Mouse (Mus musculus) bone marrow macrophage, adult 2 months (primary cell): Measurements from ENCODE around the gene Reg3a. TPM values are rescaled to one million over a fixed set of nuclear protein-coding genes. Genes with fewer than 3 reads are reported as not detected.
"Not testable (repeated sequence)": the region's sequence is repeated elsewhere in the genome, so short reads cannot be mapped to it uniquely, and the experiment has no call there.

Experiments used
- H3K27ac ChIP-seq: 2 replicates; pipeline ENCODE4 v1.5.1; 2012; ENCODE audit warnings: low read depth, low read length; ENCODE audit not compliant: insufficient read depth
- H3K4me1 ChIP-seq: 2 replicates; pipeline ENCODE4 v1.6.1; 2012; ENCODE audit warnings: low read length; ENCODE audit not compliant: control insufficient read depth, insufficient read depth
- H3K4me3 ChIP-seq: 2 replicates; pipeline ENCODE4 v1.5.1; 2012; ENCODE audit warnings: mild to moderate bottlenecking, low read length, moderate library complexity; ENCODE audit not compliant: insufficient read depth
- CTCF ChIP-seq: IDR thresholded peaks from 2 replicates; pipeline ENCODE4 v1.5.1; 2012; ENCODE audit warnings: low read depth, mild to moderate bottlenecking, low read length, moderate library complexity
- POLR2A ChIP-seq: IDR thresholded peaks from 2 replicates; pipeline ENCODE4 v1.6.1; 2012; ENCODE audit warnings: mild to moderate bottlenecking, low read depth, low read length, borderline replicate concordance
- polyA plus RNA-seq: library from polyadenylated mRNA; stranded (reverse); fragments of >200 nt; gene quantifications from 2 replicates; pipeline ENCODE4 v1.2.4, GENCODE M21; 2012; ENCODE audit not compliant: missing spikeins, insufficient read depth, insufficient read length

Reg3a gene
- not detected in 2 replicates for polyA plus RNA-seq

DNA sequence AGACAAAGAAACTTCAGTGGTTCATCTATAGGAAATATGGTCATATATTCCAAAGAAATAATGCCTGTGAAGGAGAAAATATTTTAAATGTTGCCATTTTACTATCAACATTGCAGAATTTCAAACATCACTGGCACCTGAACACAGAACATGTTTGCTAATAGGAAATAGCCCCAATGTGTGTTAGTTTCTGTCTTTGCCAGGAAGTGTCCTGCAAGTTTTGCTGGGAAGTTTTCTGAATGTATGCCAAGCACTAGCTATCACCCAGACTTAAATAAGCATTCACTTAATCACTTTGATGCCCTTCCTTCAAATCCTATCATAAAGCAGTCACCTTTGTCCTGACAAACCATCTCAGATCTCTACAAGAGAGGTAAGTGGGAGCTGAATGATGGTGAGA is at the start of gene Reg3a:
Gene Reg3a (plus strand): TSS at position 301 of the 400 bp plus-strand sequence.
- TF ChIP-seq POLR2A, result no peak
- TF ChIP-seq CTCF, result no peak
- Histone ChIP-seq H3K4me3 (no peak within 1 kb of the TSS), H3K27ac (no peak within 1 kb of the TSS), H3K4me1 (no peaks in the 10 kb centered on the region)

- H3K27ac ChIP-seq, result no peak overlapping the region
- H3K4me3 ChIP-seq, result no peak overlapping the region
- no peaks in the 10 kb centered on the region for H3K4me1 ChIP-seq
- TF ChIP-seq POLR2A (no peak), CTCF (no peak)
Measured at GRCm38 (mm10) chr6:78331919-78332569, 48.5 kb upstream of the Reg3a start.

DNA sequence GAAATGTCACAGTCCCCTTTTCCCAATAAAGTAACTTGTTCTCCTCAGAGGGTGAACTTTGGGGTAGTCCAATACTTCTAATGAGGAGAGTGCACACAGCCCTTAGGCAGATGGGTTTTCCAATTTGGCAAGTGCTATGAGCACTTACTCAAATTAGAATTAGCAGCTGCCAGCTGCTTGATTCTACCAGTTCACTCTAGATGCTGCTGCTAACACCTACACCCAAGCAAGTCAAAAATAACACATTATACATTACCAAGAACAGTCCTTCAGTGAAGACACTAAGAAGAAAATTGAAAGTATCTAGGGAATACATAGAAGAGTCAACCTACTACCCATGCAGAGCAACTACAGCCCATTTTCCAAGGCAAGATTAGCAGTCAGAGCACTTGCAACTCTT is 40.2 kb upstream of the Reg3a start:
- Histone ChIP-seq H3K27ac (no peak overlapping the region), H3K4me3 (no peak overlapping the region), H3K4me1 (no peaks in the 10 kb centered on the region)
- no peak for TF ChIP-seq POLR2A
- no peak for TF ChIP-seq CTCF

DNA sequence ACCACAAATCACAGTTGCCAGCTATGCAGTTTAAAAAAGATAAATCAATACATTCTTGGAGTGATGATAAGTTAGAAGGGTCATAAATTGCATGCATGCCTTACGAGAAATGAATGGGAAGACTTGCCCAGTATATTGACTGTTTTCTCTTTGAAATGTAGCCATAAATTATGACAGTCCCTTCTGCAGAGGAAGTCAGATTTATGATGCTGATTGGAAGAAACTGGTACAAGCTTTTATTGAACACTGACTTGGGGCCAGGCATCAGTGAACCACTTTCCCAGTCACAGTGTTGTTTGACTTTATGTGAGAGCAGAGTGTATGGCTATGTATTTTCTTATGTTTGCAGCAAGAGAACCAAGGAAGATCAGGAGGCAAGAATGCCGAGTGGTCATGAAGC is 38.8 kb upstream of the Reg3a start:
- no peak overlapping the region for H3K27ac ChIP-seq
- H3K4me1 ChIP-seq, result no peaks in the 10 kb centered on the region
- TF ChIP-seq POLR2A, result no peak
- TF ChIP-seq CTCF, result no peak
- no peak overlapping the region for H3K4me3 ChIP-seq

- TF ChIP-seq CTCF (no peak), POLR2A (no peak)
- Histone ChIP-seq H3K4me1 (no peaks in the 10 kb centered on the region), H3K4me3 (no peak overlapping the region), H3K27ac (no peak overlapping the region)
Measured at GRCm38 (mm10) chr6:78361971-78362563, 18.4 kb upstream of the Reg3a start.

DNA sequence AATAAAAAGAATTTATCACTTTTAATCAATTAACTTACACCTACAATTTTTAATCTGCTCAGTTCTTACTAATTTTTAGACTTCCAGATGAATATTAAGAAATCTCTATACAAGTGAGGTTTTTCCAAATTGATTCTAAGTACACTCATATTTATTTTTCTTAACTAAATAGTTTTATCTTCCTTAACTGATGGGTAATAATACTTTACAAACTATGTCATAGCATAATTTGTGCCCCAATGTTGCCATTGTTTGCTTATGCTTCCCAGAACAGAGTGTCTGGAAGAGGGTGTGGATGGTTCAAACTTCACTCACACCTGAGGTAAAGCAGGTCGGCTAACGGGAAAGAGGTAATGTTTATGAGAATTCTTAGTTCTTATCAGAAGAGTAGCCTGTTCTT is 10.2 kb upstream of the Reg3a start, which contains the start of gene Reg3b:
Gene Reg3b (plus strand): TSS at position 301 of the 400 bp plus-strand sequence.
- TF ChIP-seq CTCF (no peak), POLR2A (no peak)

DNA sequence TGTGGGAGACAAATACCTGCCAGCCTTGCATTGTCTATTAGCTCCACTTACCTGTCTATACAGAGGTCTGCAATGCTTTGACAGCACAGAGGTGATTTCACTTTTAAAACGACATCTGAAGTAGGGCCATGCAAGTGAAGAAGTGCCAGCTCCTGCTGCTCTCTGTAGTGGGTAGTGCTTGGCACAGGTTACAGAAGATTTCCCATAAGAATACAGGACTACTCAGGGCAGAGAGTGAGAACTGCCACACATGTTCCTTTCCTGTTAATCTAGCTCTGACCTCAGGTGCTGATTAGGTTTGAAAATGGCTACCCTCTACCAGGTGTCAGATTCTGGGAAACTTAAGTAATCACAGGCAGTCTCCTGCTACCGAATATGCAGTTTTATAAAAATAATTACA is 1.7 kb upstream of the Reg3a start, which contains the start of gene Reg3d:
Gene Reg3d (minus strand): TSS at position 101 of the 400 bp plus-strand sequence.
- no peaks in the 10 kb centered on the region for H3K4me1 ChIP-seq
- no peak for TF ChIP-seq CTCF
- no peak for TF ChIP-seq POLR2A
- no peak within 1 kb of the TSS for H3K4me3 ChIP-seq
- no peak within 1 kb of the TSS for H3K27ac ChIP-seq

More for the DNA sequence above, 10.2 kb upstream of the Reg3a start, which contains the start of gene Reg3b:
- Histone ChIP-seq H3K4me1 (no peaks in the 10 kb centered on the region), H3K27ac (no peak within 1 kb of the TSS), H3K4me3 (no peak within 1 kb of the TSS)

DNA sequence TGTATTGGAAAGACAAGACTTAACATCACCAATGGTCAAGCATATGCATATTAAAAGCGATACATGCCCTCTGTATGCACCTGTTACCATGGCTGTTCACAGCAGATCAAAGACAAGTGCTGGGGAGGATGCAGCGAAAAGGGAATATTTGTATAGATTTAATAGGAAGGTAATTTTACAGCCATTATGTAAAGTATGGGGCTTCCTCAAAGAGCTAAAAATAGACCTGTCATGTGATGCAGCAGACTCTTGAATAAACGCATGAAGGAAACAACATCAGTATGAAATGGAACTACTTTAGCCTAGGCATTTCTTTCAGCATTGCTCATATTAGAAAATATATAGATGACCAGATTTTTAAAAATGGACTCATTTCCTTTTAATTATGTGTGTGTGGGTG is 5.1 kb downstream of the Reg3a start:
- H3K4me3 ChIP-seq, result no peak overlapping the region
- no peak for TF ChIP-seq CTCF
- TF ChIP-seq POLR2A, result no peak
- no peak overlapping the region for H3K27ac ChIP-seq
- H3K4me1 ChIP-seq, result no peaks in the 10 kb centered on the region

DNA sequence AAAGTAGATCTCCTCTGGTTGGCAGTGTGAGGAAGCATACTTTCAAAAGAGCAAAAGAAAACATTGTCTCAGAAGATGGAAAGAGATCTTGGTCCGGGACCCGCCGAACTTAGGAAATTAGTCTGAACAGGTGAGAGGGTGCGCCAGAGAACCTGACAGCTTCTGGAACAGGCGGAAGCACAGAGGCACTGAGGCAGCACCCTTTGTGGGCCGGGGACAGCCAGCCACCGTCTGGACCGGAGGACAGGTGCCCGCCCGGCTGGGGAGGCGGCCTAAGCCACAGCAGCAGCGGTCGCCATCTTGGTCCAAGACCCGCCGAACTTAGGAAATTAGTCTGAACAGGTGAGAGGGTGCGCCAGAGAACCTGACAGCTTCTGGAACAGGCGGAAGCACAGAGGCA is 14.8 kb downstream of the Reg3a start, which contains the start of gene Reg2:
Gene Reg2 (plus strand): TSS at position 301 of the 400 bp plus-strand sequence.
- not testable (repeated sequence) for H3K4me1 ChIP-seq, H3K4me3 ChIP-seq, H3K27ac ChIP-seq

DNA sequence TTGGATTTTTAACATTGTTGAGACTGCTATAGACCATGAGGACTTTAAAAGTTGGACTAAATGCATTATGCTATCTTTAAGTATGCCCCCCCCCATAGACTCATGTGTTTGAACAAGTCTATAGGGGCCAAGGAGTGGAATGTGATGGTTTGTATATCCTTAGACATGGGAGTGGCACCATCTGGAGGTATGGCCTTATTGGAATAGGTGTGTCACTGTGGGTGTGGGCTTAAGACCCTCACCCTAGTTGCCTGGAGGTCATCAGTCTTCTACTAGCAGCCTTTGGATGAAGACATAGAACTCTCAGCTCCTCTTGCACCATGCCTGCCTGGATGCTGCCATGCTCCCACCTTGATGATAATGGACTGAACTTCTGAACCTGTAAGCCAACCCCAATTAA is 41.9 kb downstream of the Reg3a start, which contains the start of gene Reg1:
Gene Reg1 (plus strand): TSS at position 301 of the 400 bp plus-strand sequence.
- not testable (repeated sequence) for H3K4me1 ChIP-seq, H3K4me3 ChIP-seq, H3K27ac ChIP-seq
